Mouse (Mus musculus): Measurements from ENCODE around the gene Acsf3. TPM values are rescaled to one million over a fixed set of nuclear protein-coding genes. Genes with fewer than 3 reads are reported as not detected.

The Acsf3 gene
- total RNA-seq, 1 experiment, result 11.7 TPM

- no peak for TF ChIP-seq MAFK (IDR thresholded peaks at IDR 0.05; ENCODE audit: insufficient read depth, low read depth, low read length)
- TF ChIP-seq ZC3H11A (IDR thresholded peaks at IDR 0.05; ENCODE audit: borderline replicate concordance, low read depth, low read length), result no peak
- TF ChIP-seq HCFC1 (IDR thresholded peaks at IDR 0.05; ENCODE audit: borderline replicate concordance, insufficient read depth, low read length), result no peak
- no peak for TF ChIP-seq CHD2 (IDR thresholded peaks at IDR 0.05; ENCODE audit: low read depth, low read length)
- no peak for TF ChIP-seq ZNF384 (IDR thresholded peaks at IDR 0.05; ENCODE audit: low read depth, low read length)
- no peak for DNase-seq (ENCODE audit: low read depth, low spot score)
- H3K27ac ChIP-seq (ENCODE audit: insufficient read depth, low read depth, low read length, poor library complexity, severe bottlenecking), result no peak overlapping the region
- H3K9me3 ChIP-seq (ENCODE audit: control insufficient read depth, insufficient read depth, low read depth, low read length), result no peaks in the 10 kb centered on the region
- peaks cover 0 to 2% of the 10 kb centered on the region in 2 experiments; a peak in 1 of 4 replicates for H3K4me1 ChIP-seq (ENCODE audit: control insufficient read depth in 2 of 2, insufficient read depth in 2 of 2, low read length in 2 of 2, poor library complexity in 1 of 2)
- no peak overlapping the region for H3K4me3 ChIP-seq (ENCODE audit: insufficient read depth in 1 of 2, low read depth in 1 of 2, low read length in 2 of 2, poor library complexity in 1 of 2, severe bottlenecking in 1 of 2)
- H3K9ac ChIP-seq (ENCODE audit: insufficient read depth, low read depth, low read length, poor library complexity, severe bottlenecking), result no peak overlapping the region
- H3K36me3 ChIP-seq (ENCODE audit: control insufficient read depth, insufficient read depth, low read length, poor library complexity, severe bottlenecking), result no peaks in the 10 kb centered on the region
- in situ Hi-C loops (cut with MboI; ENCODE audit: low sequenced_read_pairs in 2 of 2, unreplicated experiment in 2 of 2), result no loop called here
These were observed 76.6 kb downstream of the Acsf3 start for GRCm38 (mm10) chr8:122851692-122852545.

GRCm38 (mm10) chr8:122852546-122852905, 77.2 kb downstream of the Acsf3 start:
- no peak for TF ChIP-seq ZNF384 (IDR thresholded peaks at IDR 0.05; ENCODE audit: low read depth, low read length)
- TF ChIP-seq ZC3H11A (IDR thresholded peaks at IDR 0.05; ENCODE audit: borderline replicate concordance, low read depth, low read length), result no peak

GRCm38 (mm10) chr8:122853340-122853771, 78.1 kb downstream of the Acsf3 start:
- TF ChIP-seq ZNF384 (IDR thresholded peaks at IDR 0.05; ENCODE audit: low read depth, low read length), result no peak
- no peak for TF ChIP-seq CHD2 (IDR thresholded peaks at IDR 0.05; ENCODE audit: low read depth, low read length)
- TF ChIP-seq HCFC1 (IDR thresholded peaks at IDR 0.05; ENCODE audit: borderline replicate concordance, insufficient read depth, low read length), result no peak
- TF ChIP-seq ZC3H11A (IDR thresholded peaks at IDR 0.05; ENCODE audit: borderline replicate concordance, low read depth, low read length), result no peak
- no peak for TF ChIP-seq MAFK (IDR thresholded peaks at IDR 0.05; ENCODE audit: insufficient read depth, low read depth, low read length)
- Histone ChIP-seq H3K36me3 (ENCODE audit: control insufficient read depth, insufficient read depth, low read length, poor library complexity, severe bottlenecking) (no peaks in the 10 kb centered on the region), H3K4me3 (ENCODE audit: insufficient read depth in 1 of 2, low read depth in 1 of 2, low read length in 2 of 2, poor library complexity in 1 of 2, severe bottlenecking in 1 of 2) (no peak overlapping the region), H3K4me1 (ENCODE audit: control insufficient read depth in 2 of 2, insufficient read depth in 2 of 2, low read length in 2 of 2, poor library complexity in 1 of 2) (peaks cover 0 to 2% of the 10 kb centered on the region in 2 experiments; a peak in 1 of 4 replicates), H3K9ac (ENCODE audit: insufficient read depth, low read depth, low read length, poor library complexity, severe bottlenecking) (no peak overlapping the region), H3K9me3 (ENCODE audit: control insufficient read depth, insufficient read depth, low read depth, low read length) (no peaks in the 10 kb centered on the region), H3K27ac (ENCODE audit: insufficient read depth, low read depth, low read length, poor library complexity, severe bottlenecking) (no peak overlapping the region)
- in situ Hi-C loops (cut with MboI; ENCODE audit: low sequenced_read_pairs in 2 of 2, unreplicated experiment in 2 of 2), result no loop called here
- DNase-seq (ENCODE audit: low read depth, low spot score), result no peak

More at GRCm38 (mm10) chr8:122852546-122852905, 77.2 kb downstream of the Acsf3 start:
- H3K36me3 ChIP-seq (ENCODE audit: control insufficient read depth, insufficient read depth, low read length, poor library complexity, severe bottlenecking), result no peaks in the 10 kb centered on the region
- no peaks in the 10 kb centered on the region for H3K9me3 ChIP-seq (ENCODE audit: control insufficient read depth, insufficient read depth, low read depth, low read length)
- H3K9ac ChIP-seq (ENCODE audit: insufficient read depth, low read depth, low read length, poor library complexity, severe bottlenecking), result no peak overlapping the region
- DNase-seq (ENCODE audit: low read depth, low spot score), result no peak
- in situ Hi-C loops (cut with MboI; ENCODE audit: low sequenced_read_pairs in 2 of 2, unreplicated experiment in 2 of 2), result no loop called here
- no peak overlapping the region for H3K4me3 ChIP-seq (ENCODE audit: insufficient read depth in 1 of 2, low read depth in 1 of 2, low read length in 2 of 2, poor library complexity in 1 of 2, severe bottlenecking in 1 of 2)
- no peak overlapping the region for H3K27ac ChIP-seq (ENCODE audit: insufficient read depth, low read depth, low read length, poor library complexity, severe bottlenecking)
- H3K4me1 ChIP-seq (ENCODE audit: control insufficient read depth in 2 of 2, insufficient read depth in 2 of 2, low read length in 2 of 2, poor library complexity in 1 of 2), result peaks cover 0 to 2% of the 10 kb centered on the region in 2 experiments; a peak in 1 of 4 replicates

- DNase-seq (ENCODE audit: low read depth, low spot score), result no peak
- TF ChIP-seq HCFC1 (IDR thresholded peaks at IDR 0.05; ENCODE audit: borderline replicate concordance, insufficient read depth, low read length) (no peak), MAFK (IDR thresholded peaks at IDR 0.05; ENCODE audit: insufficient read depth, low read depth, low read length) (no peak), ZNF384 (IDR thresholded peaks at IDR 0.05; ENCODE audit: low read depth, low read length) (no peak), CHD2 (IDR thresholded peaks at IDR 0.05; ENCODE audit: low read depth, low read length) (no peak), ZC3H11A (IDR thresholded peaks at IDR 0.05; ENCODE audit: borderline replicate concordance, low read depth, low read length) (no peak)
- H3K36me3 ChIP-seq (ENCODE audit: control insufficient read depth, insufficient read depth, low read length, poor library complexity, severe bottlenecking), result no peaks in the 10 kb centered on the region
- H3K9ac ChIP-seq (ENCODE audit: insufficient read depth, low read depth, low read length, poor library complexity, severe bottlenecking), result no peak overlapping the region
- no peak overlapping the region for H3K27ac ChIP-seq (ENCODE audit: insufficient read depth, low read depth, low read length, poor library complexity, severe bottlenecking)
- in situ Hi-C loops (cut with MboI; ENCODE audit: low sequenced_read_pairs in 2 of 2, unreplicated experiment in 2 of 2), result no loop called here
- H3K4me1 ChIP-seq (ENCODE audit: control insufficient read depth in 2 of 2, insufficient read depth in 2 of 2, low read length in 2 of 2, poor library complexity in 1 of 2), result no peaks in the 10 kb centered on the region; a peak in 1 of 4 replicates
- no peaks in the 10 kb centered on the region for H3K9me3 ChIP-seq (ENCODE audit: control insufficient read depth, insufficient read depth, low read depth, low read length)
- H3K4me3 ChIP-seq (ENCODE audit: insufficient read depth in 1 of 2, low read depth in 1 of 2, low read length in 2 of 2, poor library complexity in 1 of 2, severe bottlenecking in 1 of 2), result no peak overlapping the region
These were observed 79.1 kb downstream of the Acsf3 start for GRCm38 (mm10) chr8:122854388-122854787.
